Mouse (Mus musculus): ENCODE data around the gene Mptx1. TPM values are rescaled to one million over a fixed set of nuclear protein-coding genes. Genes with fewer than 3 reads are reported as not detected.
"Not testable (repeated sequence)": the region's sequence is repeated elsewhere in the genome, so short reads cannot be mapped to it uniquely, and the experiment has no call there.

Mptx1 gene
- not detected in 2 replicates for polyA plus RNA-seq (2014; fragmentation: Nextera tagmentation; extraction: Ambion mirVana)

- Histone ChIP-seq H3K36me3 (replicated peaks; ENCODE audit: control insufficient read depth, insufficient read depth) (no peaks in the 10 kb centered on the region), H3K4me3 (replicated peaks; ENCODE audit: low read length) (no peak within 1 kb of the TSS), H3K9ac (no peak within 1 kb of the TSS), H3K27ac (no peak within 1 kb of the TSS), H3K9me3 (ENCODE audit: control insufficient read depth, low read length) (no peaks in the 10 kb centered on the region), H3K4me2 (replicated peaks) (no peak within 1 kb of the TSS), H3K4me1 (replicated peaks; ENCODE audit: control insufficient read depth, insufficient read depth, low read length) (no peaks in the 10 kb centered on the region), H3K27me3 (ENCODE audit: control insufficient read depth, insufficient read depth, low read length) (no peaks in the 10 kb centered on the region)
- no peak for DNase-seq (ENCODE audit: low spot score)
- no peak for ATAC-seq (ENCODE audit: low FRiP score)
These were observed at the start of gene Mptx1 for GRCm38 (mm10) chr1:174330218-174330617. Gene Mptx1 (plus strand): TSS chr1:174330518.

DNA sequence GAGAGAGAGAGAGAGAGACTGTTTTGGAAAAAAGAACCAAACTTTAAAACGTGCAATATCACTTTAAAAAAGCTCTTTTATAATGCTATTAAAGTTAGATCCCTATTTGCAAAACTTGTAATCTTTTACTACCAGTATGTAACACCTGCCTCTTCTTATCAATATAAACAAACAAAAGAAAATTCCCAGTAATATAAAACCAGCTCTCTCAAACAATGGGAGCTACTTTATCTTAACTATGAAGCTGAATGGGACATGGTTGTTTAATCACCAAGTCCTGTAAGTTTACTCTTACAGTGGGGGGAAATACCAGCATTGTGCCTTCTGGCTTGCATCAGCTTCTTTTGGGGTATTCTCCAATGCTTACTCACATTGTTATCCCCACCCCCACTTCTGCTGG lies 27.2 kb upstream of the Mptx1 start:
- ATAC-seq (ENCODE audit: low FRiP score): no peak
- WGBS: 54% methylated on average over 1 of the region's 1 CpGs

GRCm38 (mm10) chr1:174317308-174317707 lies 13.0 kb upstream of the Mptx1 start:
- H3K27me3 ChIP-seq (ENCODE audit: control insufficient read depth, insufficient read depth, low read length): no peaks in the 10 kb centered on the region
- no peak overlapping the region for H3K9ac ChIP-seq
- ATAC-seq (ENCODE audit: low FRiP score): no peak
- no peak overlapping the region for H3K27ac ChIP-seq
- no peaks in the 10 kb centered on the region for H3K36me3 ChIP-seq (replicated peaks; ENCODE audit: control insufficient read depth, insufficient read depth)
- no peak overlapping the region for H3K4me2 ChIP-seq (replicated peaks)
- no peaks in the 10 kb centered on the region for H3K4me1 ChIP-seq (replicated peaks; ENCODE audit: control insufficient read depth, insufficient read depth, low read length)
- WGBS: 84% methylated on average over 2 of the region's 2 CpGs
- no peak overlapping the region for H3K4me3 ChIP-seq (replicated peaks; ENCODE audit: low read length)
- H3K9me3 ChIP-seq (ENCODE audit: control insufficient read depth, low read length): no peaks in the 10 kb centered on the region
- no peak for DNase-seq (ENCODE audit: low spot score)

More for the DNA sequence above, 27.2 kb upstream of the Mptx1 start:
- H3K9me3 ChIP-seq (ENCODE audit: control insufficient read depth, low read length): no peaks in the 10 kb centered on the region
- no peaks in the 10 kb centered on the region for H3K27me3 ChIP-seq (ENCODE audit: control insufficient read depth, insufficient read depth, low read length)
- H3K9ac ChIP-seq: no peak overlapping the region
- no peaks in the 10 kb centered on the region for H3K4me1 ChIP-seq (replicated peaks; ENCODE audit: control insufficient read depth, insufficient read depth, low read length)
- DNase-seq (ENCODE audit: low spot score): no peak
- H3K27ac ChIP-seq: no peak overlapping the region
- no peak overlapping the region for H3K4me2 ChIP-seq (replicated peaks)
- H3K4me3 ChIP-seq (replicated peaks; ENCODE audit: low read length): no peak overlapping the region
- H3K36me3 ChIP-seq (replicated peaks; ENCODE audit: control insufficient read depth, insufficient read depth): no peaks in the 10 kb centered on the region

DNA sequence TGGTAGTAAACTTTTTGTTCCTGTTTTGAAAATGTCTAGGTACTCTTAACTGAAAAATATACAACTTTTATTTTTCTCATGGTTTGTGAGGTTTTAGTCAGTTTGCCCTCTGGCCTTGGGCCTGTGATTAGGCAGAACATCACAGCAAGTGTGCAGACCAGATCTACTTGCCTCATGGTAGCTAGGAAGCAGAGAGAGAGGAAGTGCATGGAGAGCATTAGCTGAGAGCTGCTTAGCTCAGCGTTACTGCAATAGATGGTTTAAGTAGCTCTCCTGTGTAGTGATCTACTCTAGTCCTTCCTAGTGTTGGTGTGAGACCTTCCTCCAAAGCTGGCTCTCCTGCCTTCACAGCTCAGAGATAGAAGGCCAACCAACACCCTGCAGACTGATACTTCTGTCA lies 23.3 kb downstream of the Mptx1 start:
- DNase-seq (ENCODE audit: low spot score): not testable (repeated sequence)
- 96% methylated on average over 1 of the region's 1 CpGs for WGBS

DNA sequence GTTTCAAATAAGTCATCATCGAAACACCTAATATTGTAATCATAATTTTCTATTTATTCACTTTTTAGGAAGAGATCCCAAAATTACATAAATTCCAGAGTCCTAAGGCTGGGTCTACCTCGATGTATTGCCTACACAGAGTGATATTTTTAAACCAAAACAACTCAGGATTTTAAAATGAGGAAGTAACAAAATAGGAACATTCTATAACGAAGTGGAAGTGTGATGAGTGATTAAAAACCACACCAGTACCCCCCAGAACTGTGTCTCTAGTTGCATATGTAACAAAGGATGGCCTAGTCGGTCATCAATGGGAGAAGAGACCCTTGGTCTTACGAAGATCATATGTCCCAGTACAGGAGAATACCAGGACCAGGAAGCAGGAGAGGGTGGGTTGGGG lies 24.3 kb downstream of the Mptx1 start:
- no peaks in the 10 kb centered on the region for H3K9me3 ChIP-seq (ENCODE audit: control insufficient read depth, low read length)
- H3K9ac ChIP-seq: no peak overlapping the region
- ATAC-seq (ENCODE audit: low FRiP score) (no peak), DNase-seq (ENCODE audit: low spot score) (no peak)
- no peak overlapping the region for H3K4me3 ChIP-seq (replicated peaks; ENCODE audit: low read length)
- H3K4me1 ChIP-seq (replicated peaks; ENCODE audit: control insufficient read depth, insufficient read depth, low read length): no peaks in the 10 kb centered on the region
- no peak overlapping the region for H3K4me2 ChIP-seq (replicated peaks)
- WGBS: 81% methylated on average over 5 of the region's 5 CpGs
- no peak overlapping the region for H3K27ac ChIP-seq
- no peaks in the 10 kb centered on the region for H3K36me3 ChIP-seq (replicated peaks; ENCODE audit: control insufficient read depth, insufficient read depth)
- H3K27me3 ChIP-seq (ENCODE audit: control insufficient read depth, insufficient read depth, low read length): no peaks in the 10 kb centered on the region

More for the DNA sequence above, 23.3 kb downstream of the Mptx1 start:
- H3K36me3 ChIP-seq (replicated peaks; ENCODE audit: control insufficient read depth, insufficient read depth); ATAC-seq (ENCODE audit: low FRiP score); H3K4me1 ChIP-seq (replicated peaks; ENCODE audit: control insufficient read depth, insufficient read depth, low read length); H3K27ac ChIP-seq; H3K4me3 ChIP-seq (replicated peaks; ENCODE audit: low read length); H3K9me3 ChIP-seq (ENCODE audit: control insufficient read depth, low read length); H3K27me3 ChIP-seq (ENCODE audit: control insufficient read depth, insufficient read depth, low read length); H3K9ac ChIP-seq; H3K4me2 ChIP-seq (replicated peaks): not testable (repeated sequence)

- DNase-seq (ENCODE audit: low spot score): no peak
- H3K4me2 ChIP-seq (replicated peaks): no peak within 1 kb of the TSS
- H3K9me3 ChIP-seq (ENCODE audit: control insufficient read depth, low read length): no peaks in the 10 kb centered on the region
- WGBS: 71% methylated on average over 2 of the region's 2 CpGs
- no peak within 1 kb of the TSS for H3K9ac ChIP-seq
- no peak within 1 kb of the TSS for H3K4me3 ChIP-seq (replicated peaks; ENCODE audit: low read length)
- no peak for ATAC-seq (ENCODE audit: low FRiP score)
- H3K4me1 ChIP-seq (replicated peaks; ENCODE audit: control insufficient read depth, insufficient read depth, low read length): no peaks in the 10 kb centered on the region
- H3K27ac ChIP-seq: no peak within 1 kb of the TSS
- H3K27me3 ChIP-seq (ENCODE audit: control insufficient read depth, insufficient read depth, low read length): no peaks in the 10 kb centered on the region
- no peaks in the 10 kb centered on the region for H3K36me3 ChIP-seq (replicated peaks; ENCODE audit: control insufficient read depth, insufficient read depth)
These were observed 34.6 kb downstream of the Mptx1 start, which contains the start of gene Olfr417 for GRCm38 (mm10) chr1:174364882-174365451. Gene Olfr417 (plus strand): TSS chr1:174365122.

GRCm38 (mm10) chr1:174373799-174374198 lies 43.5 kb downstream of the Mptx1 start:
- Histone ChIP-seq H3K36me3 (replicated peaks; ENCODE audit: control insufficient read depth, insufficient read depth) (no peaks in the 10 kb centered on the region), H3K4me3 (replicated peaks; ENCODE audit: low read length) (no peak overlapping the region), H3K4me1 (replicated peaks; ENCODE audit: control insufficient read depth, insufficient read depth, low read length) (no peaks in the 10 kb centered on the region), H3K27ac (no peak overlapping the region), H3K4me2 (replicated peaks) (no peak overlapping the region), H3K27me3 (ENCODE audit: control insufficient read depth, insufficient read depth, low read length) (no peaks in the 10 kb centered on the region), H3K9ac (no peak overlapping the region), H3K9me3 (ENCODE audit: control insufficient read depth, low read length) (no peaks in the 10 kb centered on the region)
- 87% methylated on average over 3 of the region's 3 CpGs for WGBS
- DNase-seq (ENCODE audit: low spot score) (no peak), ATAC-seq (ENCODE audit: low FRiP score) (no peak)

Other genes with a start within 250 kb of the Mptx1 start
- not detected in 2 replicates for gene Olfr429, start 246.2 kb upstream of the Mptx1 start, polyA plus RNA-seq (2014; fragmentation: Nextera tagmentation; extraction: Ambion mirVana)
- gene Olfr427, start 233.6 kb upstream of the Mptx1 start, polyA plus RNA-seq (2014; fragmentation: Nextera tagmentation; extraction: Ambion mirVana): not detected in 2 replicates
- not detected in 2 replicates for gene Olfr231, start 209.4 kb upstream of the Mptx1 start, polyA plus RNA-seq (2014; fragmentation: Nextera tagmentation; extraction: Ambion mirVana)
- not detected in 2 replicates for gene Olfr424, start 199.0 kb upstream of the Mptx1 start, polyA plus RNA-seq (2014; fragmentation: Nextera tagmentation; extraction: Ambion mirVana)
- not detected in 2 replicates for gene Olfr420, start 174.9 kb upstream of the Mptx1 start, polyA plus RNA-seq (2014; fragmentation: Nextera tagmentation; extraction: Ambion mirVana)
- gene Spta1, start 157.7 kb upstream of the Mptx1 start, polyA plus RNA-seq (2014; fragmentation: Nextera tagmentation; extraction: Ambion mirVana): 0.12 and 0.37 TPM in 2 replicates
- gene Olfr419, start 78.5 kb upstream of the Mptx1 start, polyA plus RNA-seq (2014; fragmentation: Nextera tagmentation; extraction: Ambion mirVana): not detected in 2 replicates
- not detected in 2 replicates for gene Olfr417, start 34.6 kb downstream of the Mptx1 start, polyA plus RNA-seq (2014; fragmentation: Nextera tagmentation; extraction: Ambion mirVana)
- not detected in 2 replicates for gene Olfr248, start 60.5 kb downstream of the Mptx1 start, polyA plus RNA-seq (2014; fragmentation: Nextera tagmentation; extraction: Ambion mirVana)
- not detected in 2 replicates for gene Olfr414, start 93.5 kb downstream of the Mptx1 start, polyA plus RNA-seq (2014; fragmentation: Nextera tagmentation; extraction: Ambion mirVana)
- not detected in 2 replicates for gene Olfr220, start 111.6 kb downstream of the Mptx1 start, polyA plus RNA-seq (2014; fragmentation: Nextera tagmentation; extraction: Ambion mirVana)
- gene Fmn2, start 171.3 kb downstream of the Mptx1 start, polyA plus RNA-seq (2014; fragmentation: Nextera tagmentation; extraction: Ambion mirVana): 8.3 and 9.6 TPM in 2 replicates

All from hindbrain, embryonic 14.5 days (tissue).